In genomic region chr16:6853796-6854195, GRCm38 (mm10) we compare ENCODE assay signal across 22 mouse cellular contexts.
DNase-seq lines count a peak whose midpoint lies in the region; ATAC-seq and TF ChIP-seq lines count a peak whose summit lies in the region.
"Had no signal": no experiment of that assay in that cellular context is flagged by ENCODE, and none has a peak within 500 bp of the region (broad histone marks: within the 10 kb centered on the region; RNA-seq: fewer than 3 reads in every experiment).

No protein-coding gene starts in this region.

- ATAC-seq in megakaryocyte progenitor cell, adult 5-6 weeks (replicated peaks; ENCODE audit: poor library complexity): no peak
- ATAC-seq: CD4-positive, CD25-positive, alpha-beta regulatory T cell, adult 4 months; forebrain, embryonic 13.5 days; forebrain, embryonic 15.5 days; forebrain, postnatal 0 days had no signal

- DNase-seq in layer of hippocampus, adult 2 months (ENCODE audit: low spot score in 2 of 2): no peak
- DNase-seq in layer of hippocampus, postnatal 36 days: no peak
- DNase-seq in ES-CJ7 (ENCODE audit: low read depth, low spot score) (peak; percentile 29), ZHBTc4 (ENCODE audit: low read depth, low spot score) (peak; percentile 69)
- peak; percentile 73 for DNase-seq in Muller cell, postnatal 12 days (ENCODE audit: inconsistent ontology term)
- DNase-seq in gastrocnemius, adult 8-10 months (ENCODE audit: low spot score in 2 of 2): no peak
- DNase-seq: adrenal gland, adult 2 months; adrenal gland, postnatal 10 days; adrenal gland, postnatal 25 days; B cell, adult 2 months; cerebellum, adult 11 months; cerebellum, adult 18-20 months; cerebellum, adult 9-10 months; cerebellum, postnatal 10 days; cerebellum, postnatal 25 days; forebrain, postnatal 0 days had no signal

- no peak for TF ChIP-seq CTCF in layer of hippocampus, adult 2 months (conservative IDR thresholded peaks at IDR 0.05)

- H3K4me3 ChIP-seq in layer of hippocampus, adult 2 months: no peak overlapping the region
- H3K4me3 ChIP-seq: embryonic facial prominence, embryonic 10.5 days; embryonic facial prominence, embryonic 12.5 days; forebrain, embryonic 13.5 days; forebrain, embryonic 15.5 days had no signal

- H3K27ac ChIP-seq in layer of hippocampus, adult 2 months: peak overlapping the region; percentile 46; the same call in 1 of the 2 replicates
- H3K27ac ChIP-seq: embryonic facial prominence, embryonic 10.5 days; embryonic facial prominence, embryonic 12.5 days; forebrain, embryonic 13.5 days; forebrain, embryonic 15.5 days had no signal

Comparison
In these comparisons a context has a peak if more than half of its experiments do, and no peak if none do; other contexts are left out.
1. DNase-seq: peak in ES-CJ7 (single experiment), Muller cell, postnatal 12 days (single experiment) and ZHBTc4 (single experiment); none in layer of hippocampus, adult 2 months (0 of 2), layer of hippocampus, postnatal 36 days (0 of 2) and gastrocnemius, adult 8-10 months (0 of 2).